Mouse (Mus musculus): ENCODE results near the gene Inha. TPM values are rescaled to one million over a fixed set of nuclear protein-coding genes. Genes with fewer than 3 reads are reported as not detected.

Inha gene
- not detected in 2 replicates for polyA plus RNA-seq (2012)

GRCm38 (mm10) chr1:75507006-75507405, at the start of gene Inha:
Inha (plus strand) TSS chr1:75507077.
- TF ChIP-seq GATA1 (IDR thresholded peaks at IDR 0.05; ENCODE audit: low read length): no peak

GRCm38 (mm10) chr1:75457710-75458024, 49.2 kb upstream of the Inha start:
- no peak for TF ChIP-seq GATA1 (IDR thresholded peaks at IDR 0.05; ENCODE audit: low read length)

GRCm38 (mm10) chr1:75458025-75458788, 48.7 kb upstream of the Inha start:
- TF ChIP-seq GATA1 (IDR thresholded peaks at IDR 0.05; ENCODE audit: low read length): no peak

- TF ChIP-seq GATA1 (IDR thresholded peaks at IDR 0.05; ENCODE audit: low read length): no peak
These were observed 47.8 kb upstream of the Inha start for GRCm38 (mm10) chr1:75458789-75459684.

- no peak for TF ChIP-seq GATA1 (IDR thresholded peaks at IDR 0.05; ENCODE audit: low read length)
These were observed 46.6 kb upstream of the Inha start for GRCm38 (mm10) chr1:75460297-75460696.

- no peak for TF ChIP-seq GATA1 (IDR thresholded peaks at IDR 0.05; ENCODE audit: low read length)
These were observed 44.2 kb upstream of the Inha start for GRCm38 (mm10) chr1:75462636-75463035.

GRCm38 (mm10) chr1:75463652-75464204, 43.1 kb upstream of the Inha start:
- TF ChIP-seq GATA1 (IDR thresholded peaks at IDR 0.05; ENCODE audit: low read length): peak; percentile 86

GRCm38 (mm10) chr1:75467215-75467927, 39.5 kb upstream of the Inha start:
- TF ChIP-seq GATA1 (IDR thresholded peaks at IDR 0.05; ENCODE audit: low read length): no peak

- no peak for TF ChIP-seq GATA1 (IDR thresholded peaks at IDR 0.05; ENCODE audit: low read length)
These were observed 37.5 kb upstream of the Inha start for GRCm38 (mm10) chr1:75469287-75469825.

- no peak for TF ChIP-seq GATA1 (IDR thresholded peaks at IDR 0.05; ENCODE audit: low read length)
These were observed 30.4 kb upstream of the Inha start for GRCm38 (mm10) chr1:75476441-75476840.

GRCm38 (mm10) chr1:75477264-75477965, 29.5 kb upstream of the Inha start:
- TF ChIP-seq GATA1 (IDR thresholded peaks at IDR 0.05; ENCODE audit: low read length): no peak

GRCm38 (mm10) chr1:75477966-75478290, 28.9 kb upstream of the Inha start:
- TF ChIP-seq GATA1 (IDR thresholded peaks at IDR 0.05; ENCODE audit: low read length): no peak

GRCm38 (mm10) chr1:75478497-75478896, 28.4 kb upstream of the Inha start:
- no peak for TF ChIP-seq GATA1 (IDR thresholded peaks at IDR 0.05; ENCODE audit: low read length)

GRCm38 (mm10) chr1:75478916-75479634, 27.8 kb upstream of the Inha start, which contains the start of the genes Chpf and Tmem198:
Chpf (minus strand) TSS chr1:75479307.
Tmem198 (plus strand) TSS chr1:75479532.
- TF ChIP-seq GATA1 (IDR thresholded peaks at IDR 0.05; ENCODE audit: low read length): no peak
